Mouse (Mus musculus) heart, embryonic 12.5 days (tissue): ENCODE data around the gene Kdm1b. TPM values are rescaled to one million over a fixed set of nuclear protein-coding genes. Genes with fewer than 3 reads are reported as not detected.

ENCODE experiments used
- ATAC-seq: fragments of 200-750 bp; cut with Nextera tagmentation; 2 replicates; pipeline ENCODE4 v1.8.0; 2017; ENCODE audit warnings: moderate TSS enrichment, moderate library complexity; ENCODE audit not compliant: insufficient number of reproducible peaks, low FRiP score
- H3K27ac ChIP-seq: fragments of 300-500 bp; sonication (generic); 2 replicates; pipeline ENCODE4 v1.5.1; 2016; ENCODE audit warnings: mild to moderate bottlenecking, moderate library complexity; ENCODE audit not compliant: poor library complexity, severe bottlenecking
- H3K27me3 ChIP-seq: fragments of 300-500 bp; sonication (generic); replicated peaks from 2 replicates; pipeline ENCODE4 v1.6.1; 2016; ENCODE audit warnings: mild to moderate bottlenecking, moderate library complexity
- H3K36me3 ChIP-seq: fragments of 300-500 bp; sonication (generic); 2 replicates; pipeline ENCODE4 v1.6.1; 2016; ENCODE audit warnings: mild to moderate bottlenecking, moderate library complexity
- H3K4me1 ChIP-seq: fragments of 300-500 bp; sonication (generic); replicated peaks from 2 replicates; pipeline ENCODE4 v1.6.1; 2016; ENCODE audit warnings: mild to moderate bottlenecking
- H3K4me2 ChIP-seq: fragments of 300-500 bp; sonication (generic); 2 replicates; pipeline ENCODE4 v1.6.1; 2016; ENCODE audit warnings: mild to moderate bottlenecking, moderate library complexity
- H3K4me3 ChIP-seq: fragments of 300-500 bp; sonication (generic); 2 replicates; pipeline ENCODE4 v1.5.1; 2016; ENCODE audit warnings: mild to moderate bottlenecking
- H3K9ac ChIP-seq: fragments of 300-500 bp; sonication (generic); 2 replicates; pipeline ENCODE4 v1.6.1; 2016; ENCODE audit warnings: mild to moderate bottlenecking, moderate library complexity
- H3K9me3 ChIP-seq: fragments of 300-500 bp; sonication (generic); replicated peaks from 2 replicates; pipeline ENCODE4 v1.6.1; 2016; ENCODE audit warnings: mild to moderate bottlenecking, moderate library complexity
- WGBS: fragments of 180-500 bp; shearing (Covaris S2); methylation state at CpG from one replicate; pipeline ENCODE4 v1.1.7; 2016; 5-methylcytosine and 5-hydroxymethylcytosine counted together
- polyA plus RNA-seq: library from polyadenylated mRNA; unstranded; fragments of >200 nt; fragmentation: Nextera tagmentation; extraction: Ambion mirVana; gene quantifications from 2 replicates; pipeline ENCODE4 v1.2.1, GENCODE M21; 2016

The Kdm1b gene
- polyA plus RNA-seq, 1 experiment from 2014 or later, result 9.0 TPM

GRCm38 (mm10) chr13:47109239-47109638, 65.9 kb downstream of the Kdm1b start:
- no peak overlapping the region for H3K9ac ChIP-seq
- whole genome bisulfite sequencing, result 62% methylated on average over 2 of the region's 2 CpGs
- no peaks in the 10 kb centered on the region for H3K9me3 ChIP-seq
- no peaks in the 10 kb centered on the region for H3K27me3 ChIP-seq
- H3K4me3 ChIP-seq, result no peak overlapping the region
- H3K27ac ChIP-seq, result no peak overlapping the region
- ATAC-seq, result no peak
- no peaks in the 10 kb centered on the region for H3K36me3 ChIP-seq
- peaks cover 47% of the 10 kb centered on the region for H3K4me1 ChIP-seq
- no peak overlapping the region for H3K4me2 ChIP-seq

- H3K4me1 ChIP-seq, result peaks cover 46% of the 10 kb centered on the region
- H3K9ac ChIP-seq, result no peak overlapping the region
- H3K27ac ChIP-seq, result no peak overlapping the region
- H3K36me3 ChIP-seq, result no peaks in the 10 kb centered on the region
- no peak overlapping the region for H3K4me3 ChIP-seq
- H3K9me3 ChIP-seq, result no peaks in the 10 kb centered on the region
- H3K27me3 ChIP-seq, result no peaks in the 10 kb centered on the region
- no peak overlapping the region for H3K4me2 ChIP-seq
- 68% methylated on average over 3 of the region's 3 CpGs for WGBS
- no peak for ATAC-seq
Measured at GRCm38 (mm10) chr13:47111185-47111584, 67.9 kb downstream of the Kdm1b start.

GRCm38 (mm10) chr13:47112056-47112455, 68.8 kb downstream of the Kdm1b start:
- Histone ChIP-seq H3K4me1 (peaks cover 44% of the 10 kb centered on the region), H3K4me3 (no peak overlapping the region), H3K4me2 (no peak overlapping the region), H3K27ac (no peak overlapping the region), H3K27me3 (no peaks in the 10 kb centered on the region), H3K36me3 (no peaks in the 10 kb centered on the region), H3K9me3 (no peaks in the 10 kb centered on the region), H3K9ac (no peak overlapping the region)
- no peak for ATAC-seq
- 88% methylated on average over 3 of the region's 3 CpGs for WGBS

- Histone ChIP-seq H3K4me1 (peaks cover 39% of the 10 kb centered on the region), H3K9me3 (no peaks in the 10 kb centered on the region), H3K9ac (no peak overlapping the region), H3K4me2 (no peak overlapping the region), H3K27ac (no peak overlapping the region), H3K4me3 (no peak overlapping the region), H3K36me3 (no peaks in the 10 kb centered on the region), H3K27me3 (no peaks in the 10 kb centered on the region)
- 26% methylated on average over 3 of the region's 3 CpGs for WGBS
- ATAC-seq, result no peak
Measured at GRCm38 (mm10) chr13:47112924-47113323, 69.6 kb downstream of the Kdm1b start.

GRCm38 (mm10) chr13:47116000-47116399, 72.7 kb downstream of the Kdm1b start:
- no peaks in the 10 kb centered on the region for H3K9me3 ChIP-seq
- no peak overlapping the region for H3K4me3 ChIP-seq
- peaks cover 31% of the 10 kb centered on the region for H3K4me1 ChIP-seq
- H3K4me2 ChIP-seq, result no peak overlapping the region
- no peak overlapping the region for H3K9ac ChIP-seq
- no peak for ATAC-seq
- WGBS, result 74% methylated on average over 3 of the region's 3 CpGs
- H3K27ac ChIP-seq, result no peak overlapping the region
- H3K36me3 ChIP-seq, result no peaks in the 10 kb centered on the region
- H3K27me3 ChIP-seq, result no peaks in the 10 kb centered on the region

GRCm38 (mm10) chr13:47121333-47121889, 78.1 kb downstream of the Kdm1b start:
- no peaks in the 10 kb centered on the region for H3K27me3 ChIP-seq
- H3K4me2 ChIP-seq, result peak overlapping the region; percentile 97
- H3K9me3 ChIP-seq, result no peaks in the 10 kb centered on the region
- H3K36me3 ChIP-seq, result no peaks in the 10 kb centered on the region
- 42% methylated on average over 12 of the region's 12 CpGs for WGBS
- H3K4me3 ChIP-seq, result no peak overlapping the region
- no peak overlapping the region for H3K9ac ChIP-seq
- H3K27ac ChIP-seq, result no peak overlapping the region
- H3K4me1 ChIP-seq, result peaks cover 25% of the 10 kb centered on the region
- ATAC-seq, result no peak

- Histone ChIP-seq H3K27me3 (no peaks in the 10 kb centered on the region), H3K4me3 (peak within 1 kb of the TSS; percentile 72), H3K9me3 (no peaks in the 10 kb centered on the region; the same call in 1 of the 2 replicates), H3K4me2 (peak within 1 kb of the TSS; percentile 97), H3K36me3 (no peaks in the 10 kb centered on the region), H3K4me1 (peaks cover 25% of the 10 kb centered on the region), H3K9ac (peak within 1 kb of the TSS; percentile 86), H3K27ac (peak within 1 kb of the TSS; percentile 54; the same call in 1 of the 2 replicates)
- no peak for ATAC-seq
- 1% methylated on average over 55 of the region's 55 CpGs for WGBS
Measured at GRCm38 (mm10) chr13:47122537-47123430, 79.5 kb downstream of the Kdm1b start, which contains the start of gene Rnf144b. Rnf144b (plus strand) TSS chr13:47122656.

GRCm38 (mm10) chr13:47124449-47124848, 81.2 kb downstream of the Kdm1b start:
- H3K36me3 ChIP-seq, result no peaks in the 10 kb centered on the region
- ATAC-seq, result no peak
- no peak overlapping the region for H3K4me2 ChIP-seq
- H3K4me3 ChIP-seq, result no peak overlapping the region
- H3K9me3 ChIP-seq, result no peaks in the 10 kb centered on the region; the same call in 1 of the 2 replicates
- H3K27me3 ChIP-seq, result no peaks in the 10 kb centered on the region
- 41% methylated on average over 3 of the region's 3 CpGs for WGBS
- peaks cover 33% of the 10 kb centered on the region for H3K4me1 ChIP-seq
- H3K9ac ChIP-seq, result no peak overlapping the region
- H3K27ac ChIP-seq, result 0 out of 2 replicates have a peak overlapping the region, but pooled peaks have one; percentile 27

GRCm38 (mm10) chr13:47124986-47125385, 81.7 kb downstream of the Kdm1b start:
- Histone ChIP-seq H3K27me3 (no peaks in the 10 kb centered on the region), H3K4me2 (no peak overlapping the region), H3K4me3 (no peak overlapping the region), H3K9me3 (no peaks in the 10 kb centered on the region; the same call in 1 of the 2 replicates), H3K4me1 (peaks cover 34% of the 10 kb centered on the region), H3K9ac (no peak overlapping the region), H3K27ac (no peak overlapping the region), H3K36me3 (no peaks in the 10 kb centered on the region)
- ATAC-seq, result no peak
- 74% methylated on average over 6 of the region's 6 CpGs for WGBS

- Histone ChIP-seq H3K36me3 (no peaks in the 10 kb centered on the region), H3K4me2 (no peak overlapping the region), H3K27ac (no peak overlapping the region), H3K9me3 (no peaks in the 10 kb centered on the region; the same call in 1 of the 2 replicates), H3K4me1 (peaks cover 35% of the 10 kb centered on the region), H3K9ac (no peak overlapping the region), H3K4me3 (no peak overlapping the region), H3K27me3 (no peaks in the 10 kb centered on the region)
- ATAC-seq, result no peak
- WGBS, result 70% methylated on average over 5 of the region's 5 CpGs
Measured at GRCm38 (mm10) chr13:47125595-47125994, 82.3 kb downstream of the Kdm1b start.

- Histone ChIP-seq H3K27me3 (no peaks in the 10 kb centered on the region), H3K27ac (peak overlapping the region; percentile 84), H3K9me3 (no peaks in the 10 kb centered on the region; the same call in 1 of the 2 replicates), H3K9ac (no peak overlapping the region), H3K4me1 (peaks cover 24% of the 10 kb centered on the region), H3K4me3 (no peak overlapping the region), H3K36me3 (no peaks in the 10 kb centered on the region), H3K4me2 (peak overlapping the region; percentile 36; the same call in 1 of the 2 replicates)
- no peak for ATAC-seq
- whole genome bisulfite sequencing, result 39% methylated on average over 4 of the region's 4 CpGs
Measured at GRCm38 (mm10) chr13:47129090-47129489, 85.8 kb downstream of the Kdm1b start.
